Mouse (Mus musculus): ENCODE data around the gene 4930404N11Rik. TPM values are rescaled to one million over a fixed set of nuclear protein-coding genes. Genes with fewer than 3 reads are reported as not detected.

4930404N11Rik gene
- polyA plus RNA-seq, 1 experiment, result 0.40 TPM

- TF ChIP-seq GATA1 (IDR thresholded peaks at IDR 0.05; ENCODE audit: low read length), result no peak
Measured at GRCm38 (mm10) chr10:81405588-81406201, 40.1 kb upstream of the 4930404N11Rik start.

GRCm38 (mm10) chr10:81404720-81405119 lies 39.1 kb upstream of the 4930404N11Rik start:
- no peak for TF ChIP-seq GATA1 (IDR thresholded peaks at IDR 0.05; ENCODE audit: low read length)

GRCm38 (mm10) chr10:81404082-81404481 lies 38.5 kb upstream of the 4930404N11Rik start:
- TF ChIP-seq GATA1 (IDR thresholded peaks at IDR 0.05; ENCODE audit: low read length), result no peak

- no peak for TF ChIP-seq GATA1 (IDR thresholded peaks at IDR 0.05; ENCODE audit: low read length)
Measured at GRCm38 (mm10) chr10:81403511-81403910, 37.9 kb upstream of the 4930404N11Rik start.

GRCm38 (mm10) chr10:81402227-81402765 lies 36.7 kb upstream of the 4930404N11Rik start:
- no peak for TF ChIP-seq GATA1 (IDR thresholded peaks at IDR 0.05; ENCODE audit: low read length)

- TF ChIP-seq GATA1 (IDR thresholded peaks at IDR 0.05; ENCODE audit: low read length), result no peak
Measured at GRCm38 (mm10) chr10:81401521-81402226, 36.1 kb upstream of the 4930404N11Rik start.

- TF ChIP-seq GATA1 (IDR thresholded peaks at IDR 0.05; ENCODE audit: low read length), result no peak
Measured at GRCm38 (mm10) chr10:81401205-81401520, 35.5 kb upstream of the 4930404N11Rik start.

GRCm38 (mm10) chr10:81400371-81401204 lies 35.0 kb upstream of the 4930404N11Rik start:
- TF ChIP-seq GATA1 (IDR thresholded peaks at IDR 0.05; ENCODE audit: low read length), result no peak

- TF ChIP-seq GATA1 (IDR thresholded peaks at IDR 0.05; ENCODE audit: low read length), result no peak
Measured at GRCm38 (mm10) chr10:81399798-81400308, 34.2 kb upstream of the 4930404N11Rik start.

- TF ChIP-seq GATA1 (IDR thresholded peaks at IDR 0.05; ENCODE audit: low read length), result no peak
Measured at GRCm38 (mm10) chr10:81399296-81399695, 33.7 kb upstream of the 4930404N11Rik start.

- TF ChIP-seq GATA1 (IDR thresholded peaks at IDR 0.05; ENCODE audit: low read length), result no peak
Measured at GRCm38 (mm10) chr10:81396749-81397148, 31.1 kb upstream of the 4930404N11Rik start.

- TF ChIP-seq GATA1 (IDR thresholded peaks at IDR 0.05; ENCODE audit: low read length), result no peak
Measured at GRCm38 (mm10) chr10:81395865-81396264, 30.2 kb upstream of the 4930404N11Rik start.

GRCm38 (mm10) chr10:81395127-81395526 lies 29.5 kb upstream of the 4930404N11Rik start:
- no peak for TF ChIP-seq GATA1 (IDR thresholded peaks at IDR 0.05; ENCODE audit: low read length)

GRCm38 (mm10) chr10:81393456-81394063 lies 27.9 kb upstream of the 4930404N11Rik start:
- TF ChIP-seq GATA1 (IDR thresholded peaks at IDR 0.05; ENCODE audit: low read length), result no peak

- TF ChIP-seq GATA1 (IDR thresholded peaks at IDR 0.05; ENCODE audit: low read length), result no peak
Measured at GRCm38 (mm10) chr10:81392781-81393185, 27.2 kb upstream of the 4930404N11Rik start, which contains the start of gene Smim24. Smim24 (plus strand) TSS chr10:81393051.

All from G1E-ER4 (cell line).